Mouse (Mus musculus) kidney, adult 8-10 months (tissue): ENCODE measurements at regions not wholly inside any gene's neighbourhood (a gene's known extent, or its start where the extent isn't known, plus 50 kb on each side); places are given as distances from the start of the nearest gene placed in this dataset.

Experiments used
- DNase-seq, 2 experiments: peaks; one replicate each; pipeline ENCODE4 v3.0.0; 2022

GRCm38 (mm10) chr7:37392604-37393003, 380.8 kb downstream of the Zfp536 start:
- no peak for DNase-seq

- no peak for DNase-seq
Observed at GRCm38 (mm10) chr7:37393071-37393470, 380.4 kb downstream of the Zfp536 start.

- DNase-seq = no peak
Observed at GRCm38 (mm10) chr7:37394965-37395426, 378.4 kb downstream of the Zfp536 start.

- no peak for DNase-seq
Observed at GRCm38 (mm10) chr7:37395881-37396513, 377.4 kb downstream of the Zfp536 start.

GRCm38 (mm10) chr7:37403483-37403882, 370.0 kb downstream of the Zfp536 start:
- no peak for DNase-seq

- no peak for DNase-seq
Observed at GRCm38 (mm10) chr7:37413350-37413749, 360.1 kb downstream of the Zfp536 start.

GRCm38 (mm10) chr7:37421704-37422103, 351.7 kb downstream of the Zfp536 start:
- DNase-seq = no peak
